Mouse (Mus musculus) urinary bladder, postnatal 25 days (tissue): Measurements from ENCODE around the gene Defb7.

Experiments used
- DNase-seq: peaks from one replicate; pipeline ENCODE4 v3.0.0; 2022; ENCODE audit warnings: low spot score

The Defb7 gene

DNA sequence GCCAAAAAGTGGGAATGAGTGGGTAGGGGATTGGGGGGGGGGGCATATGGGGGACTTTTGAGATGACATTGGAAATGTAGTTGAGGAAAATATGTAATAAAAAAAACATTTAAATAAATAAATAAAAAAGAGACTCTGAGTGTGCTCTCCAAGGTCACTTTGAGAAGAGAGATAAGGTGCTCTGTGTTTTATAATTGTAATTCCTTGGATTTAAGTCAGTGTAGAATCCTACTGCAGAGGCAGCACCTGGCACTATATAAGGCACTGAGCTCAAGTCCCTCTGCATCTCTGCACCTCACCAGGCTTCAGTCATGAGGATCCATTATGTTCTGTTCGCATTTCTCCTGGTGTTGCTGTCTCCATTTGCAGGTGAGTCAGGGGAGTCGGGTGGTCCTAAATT, at the start of gene Defb7:
Defb7 (plus strand) TSS at position 301 of the 400 bp plus-strand sequence.
- DNase-seq, result no peak

DNA sequence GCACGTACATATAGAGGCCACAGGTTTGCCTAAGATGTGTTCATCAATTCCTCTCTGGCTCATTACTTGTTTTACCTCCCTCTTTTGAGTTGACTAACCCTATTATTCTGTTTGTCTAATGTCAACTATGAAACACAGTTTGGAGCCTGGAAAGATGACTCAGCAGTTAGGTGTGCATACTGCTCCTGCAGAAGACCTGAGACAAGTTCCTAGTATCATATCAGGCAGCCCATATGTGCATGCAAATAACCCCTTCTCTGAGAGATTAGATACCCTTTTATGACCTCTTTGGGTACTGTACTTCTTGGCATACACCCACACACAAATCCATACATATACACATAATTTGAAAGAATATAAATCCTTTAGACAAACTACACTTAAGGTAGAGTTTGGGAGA, 48.5 kb upstream of the Defb7 start:
- no peak for DNase-seq

DNA sequence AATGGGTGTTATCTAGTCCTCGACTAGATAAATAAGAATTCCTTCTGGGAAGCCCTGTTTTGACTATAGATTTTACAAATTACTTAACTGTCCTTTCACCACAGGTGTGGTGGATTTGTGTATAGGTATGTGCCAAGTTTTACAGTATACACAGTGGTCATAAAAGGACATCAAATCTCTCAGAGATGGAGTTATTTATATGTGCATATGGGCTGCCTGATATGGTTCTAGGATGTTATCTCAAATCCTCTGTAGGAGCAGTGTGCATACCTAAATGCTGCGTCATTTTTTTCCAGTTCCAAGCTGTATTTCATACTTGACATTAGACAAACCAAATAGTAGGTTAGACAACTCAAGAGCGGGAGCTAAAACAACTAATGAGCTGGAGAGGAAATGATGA, 33.5 kb upstream of the Defb7 start:
- DNase-seq, result no peak

DNA sequence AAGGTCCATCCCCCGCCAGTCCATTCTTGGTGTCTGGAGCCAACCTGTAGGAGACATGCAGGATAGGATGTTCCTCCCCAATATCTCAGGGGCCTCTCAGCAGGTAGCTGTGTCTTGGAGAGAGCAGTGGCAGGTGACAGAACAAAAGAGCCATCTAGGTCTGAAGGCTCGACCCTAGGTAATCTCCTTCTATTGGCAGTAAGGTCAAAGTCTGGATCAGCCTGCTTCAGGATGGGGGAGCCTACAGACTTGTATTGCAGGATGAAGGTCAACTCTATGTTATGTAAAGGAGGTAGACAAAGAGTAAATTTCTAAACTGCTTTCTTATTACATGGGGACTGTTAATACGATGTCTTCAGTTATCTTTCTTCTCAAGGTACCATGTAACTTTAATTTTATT, 25.9 kb upstream of the Defb7 start:
- no peak for DNase-seq

DNA sequence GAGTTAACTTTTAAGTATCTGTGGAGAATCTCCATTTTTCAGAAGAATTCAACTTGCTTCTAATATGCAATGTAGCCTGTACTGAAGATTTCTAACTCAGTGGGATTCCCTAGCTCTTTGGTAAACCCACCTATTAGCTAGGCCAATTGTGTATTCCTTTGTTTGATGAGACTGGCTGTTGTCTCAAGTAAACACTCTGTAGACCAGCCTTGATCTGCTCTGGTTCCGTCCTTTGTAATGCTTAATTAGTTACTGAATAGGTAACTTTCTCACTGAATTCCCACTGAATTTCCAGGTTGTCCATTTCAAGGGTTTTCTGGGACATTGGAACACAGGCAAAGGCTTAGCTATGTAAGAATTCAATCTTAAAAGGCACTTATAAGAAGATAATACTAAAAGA, 5.6 kb downstream of the Defb7 start:
- no peak for DNase-seq

DNA sequence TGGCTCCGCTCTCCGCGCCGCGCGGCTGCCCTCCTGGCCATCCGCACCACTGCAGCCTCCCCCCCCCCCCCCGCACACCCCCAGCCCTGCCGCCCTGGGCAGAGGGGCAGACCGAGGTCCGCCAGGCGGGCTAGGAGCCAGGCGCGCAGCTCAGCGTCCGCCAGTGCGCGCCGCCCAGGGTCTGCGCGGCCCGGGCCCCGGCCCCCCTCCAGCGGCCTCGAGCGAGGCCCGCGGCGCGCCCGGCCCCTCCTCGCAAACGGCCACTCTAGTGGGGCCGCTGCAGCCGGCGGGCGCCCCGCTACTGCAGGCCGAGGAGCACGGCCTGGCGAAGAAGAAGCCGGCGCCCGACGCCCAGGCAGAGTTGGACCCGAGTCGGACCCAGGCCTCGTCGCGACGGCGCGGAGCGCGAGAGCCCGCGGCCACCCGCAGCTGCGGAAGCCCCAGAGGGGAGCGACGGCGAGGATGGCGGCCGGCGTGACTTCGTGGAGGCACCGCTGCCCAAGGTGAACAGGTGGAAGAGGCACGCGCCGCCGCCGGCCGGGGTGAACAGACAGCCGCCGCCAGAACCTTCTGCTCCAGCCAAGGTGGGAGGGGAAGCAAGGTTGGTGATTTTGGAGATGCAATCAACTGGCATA, 40.4 kb downstream of the Defb7 start:
- DNase-seq, result no peak

DNA sequence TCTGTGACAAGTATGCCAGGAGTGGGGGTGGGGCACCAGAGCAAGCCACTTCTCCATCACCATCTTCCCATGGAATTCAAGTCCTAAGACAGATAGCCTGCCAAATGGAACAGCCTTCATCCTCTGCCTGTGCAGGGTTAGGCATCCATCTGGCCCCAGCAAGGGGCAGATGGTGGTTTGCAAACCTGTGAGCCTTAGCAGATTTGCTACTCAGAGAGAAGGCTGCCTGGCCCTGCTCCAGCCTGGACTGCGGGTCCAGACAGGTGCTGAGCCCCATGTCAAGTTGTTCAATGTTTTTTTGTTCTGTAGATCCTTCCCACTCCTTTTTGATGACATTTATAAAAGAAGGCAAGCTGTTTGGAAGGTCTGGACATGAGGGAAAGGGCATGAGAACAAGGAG, 45.5 kb downstream of the Defb7 start:
- DNase-seq, result no peak
